ENCODE assay signal across 9 mouse cellular contexts in genomic region chr2:12328355-12329067, GRCm38 (mm10). TPM values are rescaled to one million over a fixed set of nuclear protein-coding genes. Genes with fewer than 3 reads are reported as not detected.
A peak's percentile ranks its signal among the peaks of the same experiment; 100 is the strongest.
DNase-seq lines count a peak whose midpoint lies in the region; ATAC-seq lines count a peak whose summit lies in the region.
"Had no signal": no experiment of that assay in that cellular context is flagged by ENCODE, and none has a peak within 500 bp of the region (broad histone marks: within the 10 kb centered on the region; RNA-seq: fewer than 3 reads in every experiment).

No protein-coding gene starts in this region.

- peaks cover 5% of the 10 kb centered on the region; the same call in 1 of the 2 replicates for H3K4me1 ChIP-seq in kidney, embryonic 14.5 days (ENCODE audit: control insufficient read depth, insufficient read depth, low read length)
- no peaks in the 10 kb centered on the region for H3K4me1 ChIP-seq in embryonic facial prominence, embryonic 11.5 days (ENCODE audit: control insufficient read depth, insufficient read depth, low read length)
- H3K4me1 ChIP-seq in hindbrain, embryonic 14.5 days (replicated peaks; ENCODE audit: control insufficient read depth, insufficient read depth, low read length): peaks cover 22% of the 10 kb centered on the region
- peaks cover 15% of the 10 kb centered on the region for H3K4me1 ChIP-seq in midbrain, embryonic 14.5 days (ENCODE audit: control insufficient read depth, insufficient read depth, low read length)

- peak overlapping the region; percentile 27; the same call in 1 of the 2 replicates for H3K4me3 ChIP-seq in kidney, embryonic 14.5 days (ENCODE audit: low read length)
- H3K4me3 ChIP-seq in embryonic facial prominence, embryonic 11.5 days (ENCODE audit: low read depth, low read length): no peak overlapping the region
- no peak overlapping the region for H3K4me3 ChIP-seq in hindbrain, embryonic 14.5 days (replicated peaks; ENCODE audit: low read length)
- H3K4me3 ChIP-seq in midbrain, embryonic 14.5 days (replicated peaks; ENCODE audit: low read depth, low read length): no peak overlapping the region

- H3K4me2 ChIP-seq in kidney, embryonic 14.5 days (replicated peaks; ENCODE audit: low read depth, low read length): peak overlapping the region; percentile 51; the same call in 1 of the 2 replicates
- H3K4me2 ChIP-seq in embryonic facial prominence, embryonic 11.5 days (ENCODE audit: low read depth, low read length): peak overlapping the region; percentile 34; the same call in 1 of the 2 replicates
- H3K4me2 ChIP-seq in hindbrain, embryonic 14.5 days (replicated peaks): peak overlapping the region; percentile 48
- H3K4me2 ChIP-seq in midbrain, embryonic 14.5 days (ENCODE audit: low read length): peak overlapping the region; percentile 49

- no peak for ATAC-seq in kidney, embryonic 14.5 days (ENCODE audit: low FRiP score, low TSS enrichment)
- 0 out of 2 replicates have a peak, but pooled peaks have one; percentile 45 for ATAC-seq in embryonic facial prominence, embryonic 11.5 days (replicated peaks; ENCODE audit: insufficient number of reproducible peaks, low FRiP score, low TSS enrichment, low read depth)
- peak; percentile 63 for ATAC-seq in hindbrain, embryonic 14.5 days (ENCODE audit: low FRiP score)
- ATAC-seq in midbrain, embryonic 14.5 days (ENCODE audit: low FRiP score, low TSS enrichment): no peak

- H3K9ac ChIP-seq in kidney, embryonic 14.5 days (ENCODE audit: low read depth, low read length): no peak overlapping the region
- no peak overlapping the region for H3K9ac ChIP-seq in embryonic facial prominence, embryonic 11.5 days (replicated peaks; ENCODE audit: low read length)
- H3K9ac ChIP-seq in hindbrain, embryonic 14.5 days: no peak overlapping the region
- no peak overlapping the region for H3K9ac ChIP-seq in midbrain, embryonic 14.5 days (replicated peaks; ENCODE audit: low read length)

- H3K36me3 ChIP-seq in kidney, embryonic 14.5 days (ENCODE audit: control insufficient read depth, insufficient read depth, low read length): no peaks in the 10 kb centered on the region
- no peaks in the 10 kb centered on the region for H3K36me3 ChIP-seq in embryonic facial prominence, embryonic 11.5 days (replicated peaks; ENCODE audit: control insufficient read depth, insufficient read depth, low read depth, low read length)
- H3K36me3 ChIP-seq in hindbrain, embryonic 14.5 days (replicated peaks; ENCODE audit: control insufficient read depth, insufficient read depth): no peaks in the 10 kb centered on the region
- H3K36me3 ChIP-seq in midbrain, embryonic 14.5 days (ENCODE audit: control insufficient read depth, insufficient read depth, low read length): no peaks in the 10 kb centered on the region

- WGBS in kidney, embryonic 14.5 days: 17% methylated on average over 8 of the region's 8 CpGs
- WGBS in embryonic facial prominence, embryonic 11.5 days: 19% methylated on average over 8 of the region's 8 CpGs
- 11% methylated on average over 8 of the region's 8 CpGs for WGBS in hindbrain, embryonic 14.5 days
- WGBS in midbrain, embryonic 14.5 days: 16% methylated on average over 8 of the region's 8 CpGs

- H3K27me3 ChIP-seq in kidney, embryonic 14.5 days (ENCODE audit: control insufficient read depth, insufficient read depth, low read length): no peaks in the 10 kb centered on the region
- no peaks in the 10 kb centered on the region for H3K27me3 ChIP-seq in embryonic facial prominence, embryonic 11.5 days (ENCODE audit: control insufficient read depth, insufficient read depth, low read length)
- no peaks in the 10 kb centered on the region for H3K27me3 ChIP-seq in hindbrain, embryonic 14.5 days (ENCODE audit: control insufficient read depth, insufficient read depth, low read length)
- no peaks in the 10 kb centered on the region for H3K27me3 ChIP-seq in midbrain, embryonic 14.5 days (ENCODE audit: control insufficient read depth, insufficient read depth, low read length)

- DNase-seq in kidney, postnatal 4 days: no peak
- peak; percentile 56 for DNase-seq in embryonic facial prominence, embryonic 11.5 days (ENCODE audit: low spot score)
- peak; percentile 53 for DNase-seq in hindbrain, embryonic 14.5 days (ENCODE audit: low spot score)
- peak; percentile 58 for DNase-seq in midbrain, embryonic 14.5 days
- no peak for DNase-seq in adrenal gland, adult 18-20 months (ENCODE audit: low spot score in 2 of 2)
- DNase-seq in spleen, postnatal 14 days (ENCODE audit: low spot score in 2 of 2): no peak
- DNase-seq in thymus, adult 18-20 months: no peak
- DNase-seq: cerebellum, postnatal 36 days had no signal

- H3K9me3 ChIP-seq in kidney, embryonic 14.5 days (ENCODE audit: control insufficient read depth, low read length): no peaks in the 10 kb centered on the region
- no peaks in the 10 kb centered on the region for H3K9me3 ChIP-seq in embryonic facial prominence, embryonic 11.5 days (replicated peaks; ENCODE audit: control insufficient read depth, low read length)
- no peaks in the 10 kb centered on the region for H3K9me3 ChIP-seq in hindbrain, embryonic 14.5 days (ENCODE audit: control insufficient read depth, low read length)
- H3K9me3 ChIP-seq in midbrain, embryonic 14.5 days (ENCODE audit: control insufficient read depth, low read length): no peaks in the 10 kb centered on the region

- H3K27ac ChIP-seq in kidney, embryonic 14.5 days (ENCODE audit: low read depth, low read length): no peak overlapping the region
- no peak overlapping the region for H3K27ac ChIP-seq in embryonic facial prominence, embryonic 11.5 days (replicated peaks; ENCODE audit: low read depth, low read length)
- H3K27ac ChIP-seq in hindbrain, embryonic 14.5 days: peak overlapping the region; percentile 57
- 0 out of 2 replicates have a peak overlapping the region, but pooled peaks have one; percentile 8 for H3K27ac ChIP-seq in midbrain, embryonic 14.5 days (replicated peaks; ENCODE audit: low read depth, low read length)

RNA-seq across cellular contexts. Expression of gene Itga8, which starts 26.8 kb away (rescaled TPM):
- polyA plus RNA-seq in kidney, embryonic 14.5 days (2014; fragmentation: Nextera tagmentation; extraction: Ambion mirVana): 21.4 and 48.2 TPM in 2 replicates
- polyA plus RNA-seq in embryonic facial prominence, embryonic 11.5 days (2014; fragmentation: Nextera tagmentation; extraction: Ambion mirVana): 9.4 and 10.7 TPM in 2 replicates
- 4.1 and 5.3 TPM in 2 replicates for polyA plus RNA-seq in hindbrain, embryonic 14.5 days (2014; fragmentation: Nextera tagmentation; extraction: Ambion mirVana)
- polyA plus RNA-seq in midbrain, embryonic 14.5 days (2014; fragmentation: Nextera tagmentation; extraction: Ambion mirVana): 0.86 and 2.1 TPM in 2 replicates
- 10 to 100 TPM; 17.2 to 17.9 TPM for total RNA-seq in adrenal gland, adult 18-20 months (2021)

Comparison
In these comparisons a context has a peak if more than half of its experiments do, and no peak if none do; other contexts are left out.
1. ATAC-seq: peak in embryonic facial prominence, embryonic 11.5 days (single experiment) and hindbrain, embryonic 14.5 days (single experiment); none in kidney, embryonic 14.5 days (single experiment) and midbrain, embryonic 14.5 days (single experiment).
2. H3K27ac ChIP-seq: peak in hindbrain, embryonic 14.5 days (single experiment) and midbrain, embryonic 14.5 days (single experiment); none in kidney, embryonic 14.5 days (single experiment) and embryonic facial prominence, embryonic 11.5 days (single experiment).
3. DNase-seq: peak in embryonic facial prominence, embryonic 11.5 days (single experiment), hindbrain, embryonic 14.5 days (single experiment) and midbrain, embryonic 14.5 days (single experiment); none in kidney, postnatal 4 days (0 of 2), adrenal gland, adult 18-20 months (0 of 2), spleen, postnatal 14 days (0 of 2) and thymus, adult 18-20 months (0 of 2).
4. Peak in every context shown above with its lines, with median percentiles within 50 percentile points of each other: H3K4me2 ChIP-seq.